In the genomic region with DNA sequence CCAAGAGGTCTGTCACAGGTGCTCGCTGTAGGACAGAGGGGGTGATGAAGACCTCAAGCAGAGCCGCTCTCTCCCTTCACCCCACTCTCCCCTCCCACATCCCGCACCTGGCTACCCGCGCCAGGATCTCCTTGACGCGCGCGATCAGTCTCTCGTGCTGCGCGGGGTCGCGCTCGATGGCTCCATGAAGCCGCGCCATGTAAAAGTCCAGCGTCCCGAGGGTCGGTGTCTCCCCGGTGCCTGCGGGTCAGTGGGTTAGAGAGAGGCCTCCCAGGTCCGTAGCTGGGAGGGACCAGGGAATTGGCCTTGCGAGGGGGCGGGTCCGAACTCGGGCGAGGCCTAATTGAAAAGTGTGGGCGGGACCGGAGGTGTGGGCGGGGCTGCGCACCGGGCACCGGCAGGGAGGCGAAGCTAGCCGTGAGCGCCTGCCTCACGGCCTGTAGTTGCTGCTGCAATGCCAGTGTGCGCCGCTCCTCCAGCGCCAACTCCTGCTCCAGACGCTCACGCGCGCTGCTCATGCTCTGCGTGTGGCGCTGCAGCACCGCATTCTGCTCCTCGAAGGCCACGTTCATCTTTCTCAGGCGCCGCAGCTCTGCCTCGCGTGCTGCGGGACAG, we compare ENCODE assay signal across 8 mouse cellular contexts. TPM values are rescaled to one million over a fixed set of nuclear protein-coding genes. Genes with fewer than 3 reads are reported as not detected.
DNase-seq lines count a peak whose midpoint lies in the region; ATAC-seq lines count a peak whose summit lies in the region.

No protein-coding gene starts in this region.

- H3K4me3 ChIP-seq in embryonic facial prominence, embryonic 10.5 days = peak overlapping the region; percentile 53
- peak overlapping the region; percentile 33 for H3K4me3 ChIP-seq in hindbrain, embryonic 15.5 days
- H3K4me3 ChIP-seq in midbrain, embryonic 15.5 days = peak overlapping the region; percentile 31

- H3K9me3 ChIP-seq in embryonic facial prominence, embryonic 10.5 days = no peaks in the 10 kb centered on the region
- H3K9me3 ChIP-seq in hindbrain, embryonic 15.5 days = no peaks in the 10 kb centered on the region
- no peaks in the 10 kb centered on the region for H3K9me3 ChIP-seq in midbrain, embryonic 15.5 days

- peak overlapping the region; percentile 56 for H3K4me2 ChIP-seq in hindbrain, embryonic 15.5 days
- peak overlapping the region; percentile 55 for H3K4me2 ChIP-seq in midbrain, embryonic 15.5 days

- peaks cover 56% of the 10 kb centered on the region for H3K4me1 ChIP-seq in embryonic facial prominence, embryonic 10.5 days
- peaks cover 41% of the 10 kb centered on the region for H3K4me1 ChIP-seq in hindbrain, embryonic 15.5 days (replicated peaks)
- peaks cover 28% of the 10 kb centered on the region for H3K4me1 ChIP-seq in midbrain, embryonic 15.5 days

- peaks cover 38% of the 10 kb centered on the region for H3K36me3 ChIP-seq in embryonic facial prominence, embryonic 10.5 days (replicated peaks)
- H3K36me3 ChIP-seq in hindbrain, embryonic 15.5 days = no peaks in the 10 kb centered on the region
- no peaks in the 10 kb centered on the region for H3K36me3 ChIP-seq in midbrain, embryonic 15.5 days (replicated peaks)
- H3K36me3 ChIP-seq in splenic B cell, adult 2 months (ENCODE audit: control insufficient read depth, insufficient read depth, low read length, poor library complexity, severe bottlenecking) = no peaks in the 10 kb centered on the region; the same call in 1 of the 2 replicates

- peaks cover 75% of the 10 kb centered on the region for H3K27me3 ChIP-seq in embryonic facial prominence, embryonic 10.5 days (replicated peaks; ENCODE audit: low read depth, poor library complexity, severe bottlenecking)
- H3K27me3 ChIP-seq in hindbrain, embryonic 15.5 days = peaks cover 42% of the 10 kb centered on the region
- H3K27me3 ChIP-seq in midbrain, embryonic 15.5 days (replicated peaks) = peaks cover 45% of the 10 kb centered on the region
- H3K27me3 ChIP-seq in splenic B cell, adult 2 months (ENCODE audit: control insufficient read depth, insufficient read depth, low read length, poor library complexity, severe bottlenecking) = no peaks in the 10 kb centered on the region

- whole genome bisulfite sequencing in embryonic facial prominence, embryonic 10.5 days = 4% methylated on average over 55 of the region's 55 CpGs
- WGBS in hindbrain, embryonic 15.5 days = 12% methylated on average over 53 of the region's 55 CpGs
- WGBS in midbrain, embryonic 15.5 days = 11% methylated on average over 55 of the region's 55 CpGs

- peak overlapping the region; percentile 45 for H3K9ac ChIP-seq in hindbrain, embryonic 15.5 days
- H3K9ac ChIP-seq in midbrain, embryonic 15.5 days = peak overlapping the region; percentile 27

- DNase-seq in thymus, postnatal 0 days (ENCODE audit: low spot score) = peak; percentile 34
- no peak for DNase-seq in thymus, adult 18-20 months
- DNase-seq in embryonic facial prominence, embryonic 10.5 days (ENCODE audit: low spot score) = peak; percentile 84
- peak; percentile 91 for DNase-seq in liver
- peak; percentile 80 for DNase-seq in splenic B cell, adult 2 months (ENCODE audit: low read depth, low spot score)
- no peak for DNase-seq in cerebellum, adult 8-10 months

- ATAC-seq in hindbrain, embryonic 15.5 days (ENCODE audit: low FRiP score, low read depth) = peak; percentile 13; the same call in 1 of the 2 replicates
- no peak for ATAC-seq in midbrain, embryonic 15.5 days (replicated peaks)

- H3K27ac ChIP-seq in embryonic facial prominence, embryonic 10.5 days (replicated peaks) = peak overlapping the region; percentile 59
- peak overlapping the region; percentile 54 for H3K27ac ChIP-seq in hindbrain, embryonic 15.5 days (replicated peaks)
- H3K27ac ChIP-seq in midbrain, embryonic 15.5 days = no peak overlapping the region

RNA-seq across cellular contexts. Expression of a gene that starts 3.5 kb away (rescaled TPM):
- polyA plus RNA-seq in thymus, postnatal 0 days (2015; fragmentation: Nextera tagmentation; extraction: Ambion mirVana) = 0.14 and 0.16 TPM in 2 replicates
- not detected in 2 replicates for polyA plus RNA-seq in embryonic facial prominence, embryonic 10.5 days (2016; fragmentation: Nextera tagmentation; extraction: Ambion mirVana)
- polyA plus RNA-seq in hindbrain, embryonic 15.5 days (2015; fragmentation: Nextera tagmentation; extraction: Ambion mirVana) = not detected in 2 replicates
- not detected in 2 replicates for polyA plus RNA-seq in midbrain, embryonic 15.5 days (2015; fragmentation: Nextera tagmentation; extraction: Ambion mirVana)

RNA-seq across cellular contexts. Expression of a gene that starts 3.7 kb away (rescaled TPM):
- polyA plus RNA-seq in thymus, postnatal 0 days (2015; fragmentation: Nextera tagmentation; extraction: Ambion mirVana) = 88.5 and 100 TPM in 2 replicates
- 114 and 122 TPM in 2 replicates for polyA plus RNA-seq in embryonic facial prominence, embryonic 10.5 days (2016; fragmentation: Nextera tagmentation; extraction: Ambion mirVana)
- polyA plus RNA-seq in hindbrain, embryonic 15.5 days (2015; fragmentation: Nextera tagmentation; extraction: Ambion mirVana) = 39.0 and 39.9 TPM in 2 replicates
- polyA plus RNA-seq in midbrain, embryonic 15.5 days (2015; fragmentation: Nextera tagmentation; extraction: Ambion mirVana) = 26.6 and 29.9 TPM in 2 replicates

RNA-seq across cellular contexts. Expression of a gene that starts 10.7 kb away (rescaled TPM):
- polyA plus RNA-seq in thymus, postnatal 0 days (2015; fragmentation: Nextera tagmentation; extraction: Ambion mirVana) = 36.3 and 38.1 TPM in 2 replicates
- 7.8 and 8.3 TPM in 2 replicates for polyA plus RNA-seq in embryonic facial prominence, embryonic 10.5 days (2016; fragmentation: Nextera tagmentation; extraction: Ambion mirVana)
- 21.0 and 21.1 TPM in 2 replicates for polyA plus RNA-seq in hindbrain, embryonic 15.5 days (2015; fragmentation: Nextera tagmentation; extraction: Ambion mirVana)
- polyA plus RNA-seq in midbrain, embryonic 15.5 days (2015; fragmentation: Nextera tagmentation; extraction: Ambion mirVana) = 19.7 and 22.5 TPM in 2 replicates

RNA-seq across cellular contexts. Expression of a gene that starts 18.0 kb away (rescaled TPM):
- polyA plus RNA-seq in thymus, postnatal 0 days (2015; fragmentation: Nextera tagmentation; extraction: Ambion mirVana) = 97.5 and 103 TPM in 2 replicates
- 3.1 and 3.6 TPM in 2 replicates for polyA plus RNA-seq in embryonic facial prominence, embryonic 10.5 days (2016; fragmentation: Nextera tagmentation; extraction: Ambion mirVana)
- 4.7 and 5.2 TPM in 2 replicates for polyA plus RNA-seq in hindbrain, embryonic 15.5 days (2015; fragmentation: Nextera tagmentation; extraction: Ambion mirVana)
- 5.7 and 6.2 TPM in 2 replicates for polyA plus RNA-seq in midbrain, embryonic 15.5 days (2015; fragmentation: Nextera tagmentation; extraction: Ambion mirVana)

RNA-seq across cellular contexts. Expression of a gene that starts 19.1 kb away (rescaled TPM):
- polyA plus RNA-seq in thymus, postnatal 0 days (2015; fragmentation: Nextera tagmentation; extraction: Ambion mirVana) = 1.7 and 3.0 TPM in 2 replicates
- 0.47 and 0.76 TPM in 2 replicates for polyA plus RNA-seq in embryonic facial prominence, embryonic 10.5 days (2016; fragmentation: Nextera tagmentation; extraction: Ambion mirVana)
- polyA plus RNA-seq in hindbrain, embryonic 15.5 days (2015; fragmentation: Nextera tagmentation; extraction: Ambion mirVana) = 1.1 TPM in 2 replicates
- 1.1 TPM in 2 replicates for polyA plus RNA-seq in midbrain, embryonic 15.5 days (2015; fragmentation: Nextera tagmentation; extraction: Ambion mirVana)

Comparison
In these comparisons a context has a peak if more than half of its experiments do, and no peak if none do; other contexts are left out.
1. DNase-seq: peak in thymus, postnatal 0 days (single experiment), embryonic facial prominence, embryonic 10.5 days (single experiment), liver (single experiment) and splenic B cell, adult 2 months (single experiment); none in thymus, adult 18-20 months (0 of 2) and cerebellum, adult 8-10 months (single experiment).
2. Peak in every context shown above with its lines, with median percentiles within 50 percentile points of each other: H3K4me3 ChIP-seq.